Mouse (Mus musculus): ENCODE results near the gene Txk. TPM values are rescaled to one million over a fixed set of nuclear protein-coding genes. Genes with fewer than 3 reads are reported as not detected.

Txk gene
- total RNA-seq, 2 experiments from 2014 or later = not detected

Other genes with a start within 250 kb of the Txk start
- under 1 TPM; 0.66 to 0.84 TPM for gene Corin, start 248.3 kb downstream of the Txk start, total RNA-seq (2021)
- gene Nfxl1, start 193.1 kb downstream of the Txk start, total RNA-seq (2021) = 1 to 10 TPM; 5.6 to 9.6 TPM
- gene Zar1, start 171.5 kb downstream of the Txk start, total RNA-seq (2021) = not detected
- not detected for gene Gm5868, start 165.2 kb downstream of the Txk start, total RNA-seq (2021)
- gene Cnga1, start 108.5 kb downstream of the Txk start, total RNA-seq (2021) = not detected
- under 1 TPM; 0.26 to 0.41 TPM for gene Nipal1, start 105.0 kb downstream of the Txk start, total RNA-seq (2021)
- 1 to 10 TPM; 2.3 to 4.3 TPM for gene Tec, start 115.7 kb upstream of the Txk start, total RNA-seq (2021)
- 10 to 100 TPM; 80.4 to 87.9 TPM for gene Slain2, start 161.5 kb upstream of the Txk start, total RNA-seq (2021)
- not detected for gene Gm10135, start 221.9 kb upstream of the Txk start, total RNA-seq (2021)